Mouse (Mus musculus) CH12.LX (cell line): Measurements from ENCODE around the gene Mrtfb. TPM values are rescaled to one million over a fixed set of nuclear protein-coding genes. Genes with fewer than 3 reads are reported as not detected.

Source experiments
- DNase-seq: peaks from one replicate; pipeline ENCODE4 v3.0.0-alpha.2; 2013; ENCODE audit errors: extremely low read depth
- H3K27ac ChIP-seq: 2 replicates; pipeline ENCODE4 v1.5.1; 2012; ENCODE audit warnings: low read depth, mild to moderate bottlenecking, control low read depth, moderate library complexity; ENCODE audit not compliant: insufficient read depth
- H3K27me3 ChIP-seq: replicated peaks from 2 replicates; pipeline ENCODE3; 2012; ENCODE audit warnings: inconsistent platforms
- H3K36me3 ChIP-seq, 2 experiments: replicated peaks in 1 of 2; 2 replicates each; pipeline versions ENCODE3 to v1.6.1; 2012; ENCODE audit warnings: inconsistent platforms in 1 of 2, low read length in 1 of 2, mild to moderate bottlenecking in 1 of 2, mixed read lengths in 1 of 2, moderate library complexity in 1 of 2; ENCODE audit not compliant: control insufficient read depth in 1 of 2, insufficient read depth in 1 of 2
- H3K4me1 ChIP-seq, 2 experiments: 2 replicates each; pipeline ENCODE4 v1.6.1; 2012; ENCODE audit warnings: inconsistent platforms in 1 of 2, moderate library complexity in 1 of 2; ENCODE audit not compliant: insufficient read depth in 2 of 2, control insufficient read depth in 1 of 2
- H3K4me2 ChIP-seq: 2 replicates; pipeline ENCODE4 v1.6.1; 2012; ENCODE audit warnings: low read depth, mild to moderate bottlenecking, control low read depth; ENCODE audit not compliant: poor library complexity, insufficient read depth, severe bottlenecking
- H3K4me3 ChIP-seq, 3 experiments: fragments of 150-350 bp in 1 of 3; sonication (generic) in 1 of 3; replicated peaks in 1 of 3; 2 replicates each; pipeline versions ENCODE3 to v1.5.1; 2011 to 2012; ENCODE audit warnings: low read depth in 2 of 3, low read length in 2 of 3, mild to moderate bottlenecking in 2 of 3, moderate library complexity in 2 of 3, control low read depth in 1 of 3, improper control_type of control experiment in 1 of 3, inconsistent platforms in 1 of 3, mixed read lengths in 1 of 3; ENCODE audit not compliant: poor library complexity in 1 of 3
- H3K79me2 ChIP-seq: replicated peaks from 2 replicates; pipeline ENCODE4 v1.6.1; 2012; ENCODE audit warnings: mild to moderate bottlenecking, moderate library complexity; ENCODE audit not compliant: control insufficient read depth, poor library complexity, insufficient read depth, severe bottlenecking; ENCODE audit errors: extremely low read depth
- H3K9ac ChIP-seq: 2 replicates; pipeline ENCODE4 v1.6.1; 2012; ENCODE audit warnings: low read depth, mild to moderate bottlenecking, control low read depth, moderate library complexity; ENCODE audit not compliant: insufficient read depth
- H3K9me3 ChIP-seq: replicated peaks from 2 replicates; pipeline ENCODE3; 2012; ENCODE audit warnings: low read length, inconsistent platforms, mixed read lengths
- BHLHE40 ChIP-seq: IDR thresholded peaks from 2 replicates; pipeline ENCODE4 v1.6.1; 2011; ENCODE audit warnings: mild to moderate bottlenecking, low read depth, low read length, improper control_type of control experiment
- CHD1 ChIP-seq: IDR thresholded peaks from 2 replicates; pipeline ENCODE4 v1.6.1; 2012; ENCODE audit warnings: low read depth, low read length, improper control_type of control experiment, inconsistent platforms
- CTCF ChIP-seq, 2 experiments: IDR thresholded peaks in 1 of 2; conservative IDR thresholded peaks in 1 of 2; 2 replicates each; pipeline ENCODE4 v1.5.1; 2011 to 2012; ENCODE audit warnings: low read depth in 2 of 2, low read length in 2 of 2, improper control_type of control experiment in 1 of 2, inconsistent platforms in 1 of 2, mild to moderate bottlenecking in 1 of 2, moderate library complexity in 1 of 2
- ELF1 ChIP-seq: IDR thresholded peaks from 2 replicates; pipeline ENCODE4 v1.6.1; 2014; ENCODE audit warnings: low read depth, mild to moderate bottlenecking, inconsistent platforms, low read length, improper control_type of control experiment
- EP300 ChIP-seq: IDR thresholded peaks from 2 replicates; pipeline ENCODE4 v1.6.1; 2011; ENCODE audit warnings: low read length, improper control_type of control experiment
- HCFC1 ChIP-seq: IDR thresholded peaks from 2 replicates; pipeline ENCODE4 v1.6.1; 2012; ENCODE audit warnings: low read depth, mild to moderate bottlenecking, inconsistent platforms, low read length, improper control_type of control experiment
- JUN ChIP-seq: IDR thresholded peaks from 2 replicates; pipeline ENCODE4 v1.6.1; 2011; ENCODE audit warnings: low read depth, mild to moderate bottlenecking, low read length, improper control_type of control experiment, moderate library complexity; ENCODE audit not compliant: insufficient read depth
- MAX ChIP-seq: IDR thresholded peaks from 2 replicates; pipeline ENCODE4 v1.6.1; 2011; ENCODE audit warnings: low read length, improper control_type of control experiment
- MEF2A ChIP-seq: IDR thresholded peaks from 2 replicates; pipeline ENCODE4 v1.6.1; 2014; ENCODE audit warnings: low read depth, mild to moderate bottlenecking, inconsistent platforms, low read length, improper control_type of control experiment, borderline replicate concordance
- MXI1 ChIP-seq: IDR thresholded peaks from 2 replicates; pipeline ENCODE4 v1.6.1; 2011; ENCODE audit warnings: mild to moderate bottlenecking, low read depth, low read length, improper control_type of control experiment
- NELFE ChIP-seq: IDR thresholded peaks from 2 replicates; pipeline ENCODE4 v1.6.1; 2011; ENCODE audit warnings: low read depth, low read length, improper control_type of control experiment
- NRF1 ChIP-seq: IDR thresholded peaks from 2 replicates; pipeline ENCODE4 v1.6.1; 2014; ENCODE audit warnings: low read depth, mild to moderate bottlenecking, inconsistent platforms, low read length, improper control_type of control experiment, moderate library complexity
- POLR2A ChIP-seq: IDR thresholded peaks from 2 replicates; pipeline ENCODE4 v1.6.1; 2011; ENCODE audit warnings: low read depth, mild to moderate bottlenecking, improper control_type of control experiment, low read length
- POLR2AphosphoS2 ChIP-seq: IDR thresholded peaks from 2 replicates; pipeline ENCODE4 v1.6.1; 2011; ENCODE audit warnings: low read depth, low read length, improper control_type of control experiment
- SIN3A ChIP-seq: IDR thresholded peaks from 2 replicates; pipeline ENCODE4 v1.6.1; 2012; ENCODE audit warnings: low read length, improper control_type of control experiment, inconsistent platforms
- SMC3 ChIP-seq: IDR thresholded peaks from 2 replicates; pipeline ENCODE4 v1.6.1; 2011; ENCODE audit warnings: low read depth, low read length, improper control_type of control experiment
- TBP ChIP-seq: conservative IDR thresholded peaks from 2 replicates; pipeline ENCODE4 v1.6.1; 2011; ENCODE audit warnings: low read depth, low read length, improper control_type of control experiment
- ZKSCAN1 ChIP-seq: IDR thresholded peaks from 2 replicates; pipeline ENCODE4 v1.6.1; 2012; ENCODE audit warnings: low read depth, inconsistent platforms, low read length, improper control_type of control experiment, borderline replicate concordance
- dilution Hi-C: fragments of 300-500 bp; cut with MboI; formaldehyde crosslinking; loops from 2 replicates; pipeline ENCODE4 v1.14.3; 2020; ENCODE audit warnings: low sequenced_read_pairs; ENCODE audit not compliant: extremely low pct_unique_long_range_greater_than_20kb, extremely low pct_ligation_motif_present
- in situ Hi-C: fragments of 300-500 bp; cut with MboI; formaldehyde crosslinking; loops from 3 replicates; pipeline ENCODE4 v1.14.3; 2019; ENCODE audit warnings: low sequenced_read_pairs, low pct_ligation_motif_present, low pct_unique_long_range_greater_than_20kb, mixed read lengths
- polyA plus RNA-seq: library from polyadenylated mRNA; unstranded; fragments of >175 nt; gene quantifications from 2 replicates; pipeline ENCODE4 v1.2.1, GENCODE M21; 2012; ENCODE audit warnings: low read depth; ENCODE audit not compliant: insufficient read length
- total RNA-seq, 2 experiments: library from RNA; depleted of rRNA; stranded (reverse); fragments of 300-350 nt in 1 of 2; fragments of >200 nt in 1 of 2; gene quantifications; 2 replicates each; pipeline ENCODE4 v1.2.3; 2012 to 2014

Mrtfb gene
- total and polyA plus RNA-seq, 3 experiments, result 3.2 to 9.4 (median 4.4) TPM

DNA sequence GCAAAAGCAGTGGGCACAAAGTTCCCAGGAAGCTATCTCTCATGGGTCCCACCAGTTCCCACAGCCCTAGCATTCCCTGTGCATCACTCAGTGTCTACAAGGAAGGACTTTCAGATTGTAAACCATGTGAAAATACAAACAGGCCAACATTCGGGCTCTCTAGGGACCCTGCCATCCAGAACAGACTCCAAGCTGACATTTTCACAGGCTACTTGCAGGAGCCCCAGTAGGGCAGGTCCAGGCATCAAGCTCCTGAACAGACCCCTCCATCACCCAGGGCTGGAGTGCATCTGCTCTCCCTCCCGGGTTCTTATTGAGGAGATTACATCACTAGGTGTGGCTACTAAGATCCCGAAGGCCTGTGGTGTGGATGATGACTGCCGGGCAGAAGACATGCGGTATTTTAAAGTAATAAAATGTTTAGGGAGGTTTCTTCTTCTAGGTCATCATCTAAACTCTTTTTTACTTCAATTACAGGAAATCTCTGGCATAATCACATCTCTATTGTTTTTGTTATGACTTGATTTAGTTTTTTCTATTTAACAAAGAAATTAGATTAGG, 77.6 kb downstream of the Mrtfb start:
- Histone ChIP-seq H3K27me3 (no peaks in the 10 kb centered on the region), H3K36me3 (peaks cover 0 to 14% of the 10 kb centered on the region in 2 experiments), H3K27ac (no peak overlapping the region), H3K9ac (no peak overlapping the region), H3K4me3 (no peak overlapping the region), H3K4me2 (no peak overlapping the region), H3K79me2 (no peaks in the 10 kb centered on the region), H3K9me3 (no peaks in the 10 kb centered on the region), H3K4me1 (peaks cover 0 to 4% of the 10 kb centered on the region in 2 experiments; a peak in 1 of 4 replicates)
- dilution Hi-C loops (no loop called here), in situ Hi-C loops (no loop called here)
- TF ChIP-seq POLR2AphosphoS2, result no peak
- TF ChIP-seq SIN3A, result no peak
- TF ChIP-seq TBP, result no peak
- TF ChIP-seq HCFC1, result no peak
- TF ChIP-seq NELFE, result no peak
- TF ChIP-seq NRF1, result no peak
- TF ChIP-seq CTCF (conservative IDR thresholded peaks at IDR 0.05 in 1 of 2, IDR thresholded peaks at IDR 0.05 in 1 of 2; ENCODE audit: low read depth in 2 of 2, low read length in 2 of 2), result no peak
- no peak for TF ChIP-seq JUN
- no peak for TF ChIP-seq EP300
- no peak for TF ChIP-seq MAX
- TF ChIP-seq POLR2A, result no peak
- no peak for TF ChIP-seq BHLHE40
- TF ChIP-seq CHD1, result no peak
- TF ChIP-seq ELF1, result no peak
- TF ChIP-seq MXI1, result no peak
- no peak for TF ChIP-seq MEF2A
- DNase-seq, result no peak

DNA sequence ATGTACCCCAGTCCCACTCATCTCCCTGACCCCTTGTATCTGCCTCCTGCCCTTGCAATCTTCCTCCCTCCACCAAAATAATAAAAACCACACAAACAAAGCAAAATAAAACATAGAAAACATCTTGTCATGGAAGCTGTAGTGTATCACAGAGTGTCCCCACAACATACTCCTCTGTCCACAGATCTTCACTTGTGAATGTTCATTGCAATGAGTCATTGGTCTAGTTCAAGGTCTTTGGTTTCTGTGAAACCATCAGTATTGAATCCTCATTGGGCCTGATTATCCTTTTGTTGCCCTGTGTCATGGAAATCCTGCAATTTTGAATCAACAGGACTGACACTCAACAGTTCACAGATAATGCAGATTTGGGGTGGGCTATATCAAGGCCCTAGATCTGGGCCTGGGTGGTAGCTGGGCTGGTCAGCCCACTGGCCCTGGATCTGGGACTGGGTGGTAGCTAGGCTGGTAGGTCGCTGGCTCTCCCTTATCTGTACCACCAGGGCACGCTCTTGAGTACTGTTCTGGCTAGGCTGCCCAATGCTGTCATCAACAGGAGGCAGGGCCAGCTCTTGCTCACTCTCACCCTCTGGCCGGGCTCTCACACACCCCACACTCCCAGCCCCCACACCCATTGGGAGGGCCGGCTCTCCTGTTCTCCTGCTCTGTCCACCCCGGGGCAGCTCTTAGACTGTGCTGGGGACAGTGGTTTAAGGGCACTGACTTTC, 80.4 kb downstream of the Mrtfb start:
- dilution Hi-C loops, result no loop called here
- no peaks in the 10 kb centered on the region for H3K9me3 ChIP-seq
- in situ Hi-C loops, result no loop called here
- H3K27me3 ChIP-seq, result no peaks in the 10 kb centered on the region
- peaks cover 0 to 12% of the 10 kb centered on the region in 2 experiments for H3K36me3 ChIP-seq
- no peaks in the 10 kb centered on the region for H3K79me2 ChIP-seq
- no peak overlapping the region for H3K27ac ChIP-seq
- H3K4me2 ChIP-seq, result no peak overlapping the region
- H3K4me1 ChIP-seq, result peaks cover 0 to 4% of the 10 kb centered on the region in 2 experiments; a peak in 1 of 4 replicates
- DNase-seq, result no peak
- TF ChIP-seq CTCF (conservative IDR thresholded peaks at IDR 0.05 in 1 of 2, IDR thresholded peaks at IDR 0.05 in 1 of 2; ENCODE audit: low read depth in 2 of 2, low read length in 2 of 2) (peak in 1 of 2 experiments; percentile 34; a peak in 2 of 4 replicates), ZKSCAN1 (no peak), EP300 (no peak), SMC3 (peak; percentile 17; the same call in 1 of the 2 replicates)
- H3K9ac ChIP-seq, result no peak overlapping the region
- no peak overlapping the region for H3K4me3 ChIP-seq
